Mouse (Mus musculus) cerebellum, postnatal 4 days (tissue): ENCODE measurements around the gene Ubox5.

Experiments
- DNase-seq, 2 experiments: peaks; one replicate each; pipeline ENCODE4 v3.0.0; 2022; ENCODE audit warnings: low spot score in 2 of 2, mixed read lengths in 1 of 2

Gene Ubox5

DNA sequence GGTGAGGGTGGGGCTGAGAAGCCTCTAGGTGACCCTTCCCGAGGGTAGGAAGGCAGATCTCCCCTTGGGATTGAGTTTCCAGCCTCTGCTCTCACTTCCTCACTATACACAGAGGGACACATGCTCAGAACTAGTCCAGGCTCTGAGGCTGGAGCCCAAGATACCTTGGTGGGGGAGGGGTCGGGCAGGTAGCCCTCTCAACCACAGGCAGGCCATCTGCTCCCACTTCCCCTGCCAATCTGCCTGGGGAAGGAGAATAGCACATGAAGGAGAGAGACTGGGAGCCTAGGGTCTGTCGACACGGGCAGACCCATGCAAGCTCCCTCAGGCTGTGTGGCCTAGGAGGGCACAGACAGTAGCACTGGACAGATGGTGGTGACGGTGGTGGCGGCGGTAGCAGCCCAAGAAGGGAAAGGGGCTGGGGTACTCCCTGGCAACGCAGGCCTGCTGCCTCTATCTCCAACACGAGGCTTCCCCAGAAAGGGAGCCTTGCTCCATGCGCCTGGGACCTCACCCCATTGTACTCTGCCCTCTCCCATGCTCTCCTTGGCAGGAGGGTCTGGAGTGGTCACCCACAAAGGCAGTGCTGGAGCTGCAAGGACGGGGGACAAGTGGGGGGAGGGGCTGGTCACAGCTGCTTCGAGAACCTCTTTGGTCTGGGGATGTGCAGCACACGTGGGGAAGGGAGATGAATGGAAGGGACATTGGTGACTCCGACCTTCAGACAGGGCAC is 4.3 kb upstream of the Ubox5 start:
- peak in 1 of 2 experiments; percentile 58 for DNase-seq

DNA sequence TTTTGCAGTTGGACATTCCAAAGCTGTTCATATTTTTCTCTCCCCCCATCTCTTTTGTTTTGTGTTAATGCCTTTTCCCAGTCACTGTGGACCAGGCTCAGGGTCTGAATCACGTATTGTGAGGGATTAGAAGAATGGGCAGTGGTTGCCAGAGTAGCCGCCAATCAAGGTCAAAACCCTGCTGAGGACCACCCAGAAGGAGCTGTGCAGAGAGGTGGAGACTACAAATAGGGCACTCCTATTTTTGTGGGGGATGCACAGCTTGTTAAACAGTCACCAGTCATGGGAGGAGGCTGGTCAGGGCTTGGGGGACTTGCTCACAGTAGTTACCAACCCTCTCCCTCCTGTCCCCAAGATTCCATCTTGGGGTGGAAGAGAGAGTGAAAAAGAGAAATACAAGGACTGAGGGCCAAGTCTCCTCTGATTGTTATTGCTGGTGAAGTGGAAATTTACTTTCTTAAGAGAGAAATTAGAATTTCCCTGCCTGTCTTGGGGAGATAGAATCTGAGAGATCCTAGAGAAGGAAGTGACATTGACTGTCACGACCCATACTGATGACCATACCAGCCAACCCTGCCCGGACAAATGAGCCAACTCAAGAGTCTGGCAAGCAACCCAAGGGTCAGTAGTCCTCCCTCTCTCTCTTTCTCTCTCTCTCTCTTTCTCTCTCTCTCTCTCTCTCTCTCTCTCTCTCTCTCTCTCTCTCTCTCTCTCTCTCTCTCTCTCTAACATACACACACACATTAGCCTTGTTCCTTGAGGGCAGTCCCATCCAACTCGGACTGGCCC is 3.2 kb upstream of the Ubox5 start:
- DNase-seq = no peak

DNA sequence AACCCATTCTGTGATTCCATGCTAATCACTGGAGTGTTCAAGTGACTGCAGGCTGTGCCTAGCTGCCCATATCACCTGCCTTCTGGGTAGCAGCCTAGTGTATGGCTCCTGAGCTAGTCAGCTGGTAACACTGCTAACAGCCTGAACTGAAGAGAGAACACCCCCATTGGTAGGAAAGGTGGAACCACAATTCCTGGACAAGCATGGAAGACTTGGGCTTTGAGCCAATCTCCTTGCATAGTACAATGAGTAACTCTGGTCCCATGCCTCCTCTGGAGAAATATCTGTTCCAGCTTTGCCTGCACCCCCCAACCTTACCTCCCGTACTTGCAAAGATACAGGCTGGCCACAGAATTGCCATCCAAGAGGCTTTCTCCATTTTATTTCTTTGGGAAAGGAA is 2.6 kb upstream of the Ubox5 start:
- no peak for DNase-seq

DNA sequence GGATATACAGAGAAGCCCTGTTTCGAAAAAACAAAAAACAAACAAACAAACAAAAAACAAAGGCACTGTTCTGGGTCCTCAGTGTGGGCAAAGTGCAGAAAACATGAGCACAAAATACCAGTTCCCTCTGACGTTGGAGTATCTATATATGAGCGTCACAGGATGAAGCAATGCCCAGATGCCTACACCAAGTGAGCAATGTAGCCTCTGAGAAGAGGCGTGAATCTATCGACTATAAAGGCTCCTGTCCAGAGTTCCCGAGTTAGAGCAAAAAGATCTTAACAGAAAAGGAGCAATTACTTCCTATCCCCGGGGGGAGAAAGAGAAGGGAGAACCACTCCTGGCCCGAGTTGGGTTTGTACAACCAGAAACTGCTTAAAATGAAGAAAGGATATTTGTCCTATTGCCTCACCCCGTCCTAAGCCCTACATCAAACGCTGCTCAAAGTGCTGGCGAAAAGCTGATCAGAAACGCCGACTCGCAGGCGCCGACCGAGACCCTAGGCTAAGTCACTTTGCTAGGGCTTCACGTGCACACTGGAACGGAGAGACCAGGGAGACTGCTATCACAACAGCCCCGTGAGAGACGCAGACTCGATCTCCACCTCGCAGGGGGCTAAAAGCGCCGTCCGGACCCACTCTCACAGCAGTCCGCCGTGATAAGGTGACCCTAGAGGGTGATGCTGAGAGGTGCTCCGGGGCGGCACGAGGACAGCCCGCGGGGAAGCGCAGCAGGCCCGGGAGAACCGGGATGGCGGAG is 579 bp downstream of the Ubox5 start:
- no peak for DNase-seq

DNA sequence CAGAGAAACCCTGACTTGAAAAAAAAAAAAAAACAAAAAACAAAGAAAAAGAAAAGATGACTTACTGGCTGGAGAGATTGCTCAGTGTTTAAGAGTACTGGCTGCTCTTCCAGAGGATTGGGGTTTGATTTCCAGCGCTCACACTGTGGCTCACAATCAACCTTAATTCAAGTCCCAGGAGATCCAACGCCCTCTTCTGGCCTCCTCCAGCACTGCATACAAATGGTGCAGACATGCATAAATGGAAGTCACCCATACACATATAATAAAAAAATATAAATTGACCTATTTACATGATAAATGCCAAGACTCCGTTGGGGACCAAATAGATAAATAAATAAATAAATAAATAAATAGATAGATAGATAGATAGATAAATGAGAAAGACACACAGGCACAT is 1.4 kb downstream of the Ubox5 start:
- DNase-seq = no peak

DNA sequence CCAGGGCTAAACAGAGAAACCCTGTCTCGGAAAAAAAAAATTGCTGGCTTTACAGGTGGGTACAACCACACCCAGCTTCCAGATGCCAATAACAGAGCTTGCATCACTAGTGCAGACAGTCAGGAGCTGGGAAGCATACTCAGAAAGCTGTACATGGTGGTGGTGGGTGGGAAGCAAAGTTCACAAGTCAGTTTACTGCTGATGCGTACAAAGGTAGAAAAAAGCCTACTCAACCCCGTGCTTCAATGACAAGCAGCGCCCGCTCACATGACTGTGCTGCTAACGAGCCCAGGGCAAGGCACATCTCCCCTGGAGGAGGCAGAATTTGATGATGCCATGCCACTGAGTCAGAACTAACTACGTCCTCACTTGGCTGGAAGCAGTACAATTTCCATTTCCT is 10.9 kb downstream of the Ubox5 start:
- no peak for DNase-seq

DNA sequence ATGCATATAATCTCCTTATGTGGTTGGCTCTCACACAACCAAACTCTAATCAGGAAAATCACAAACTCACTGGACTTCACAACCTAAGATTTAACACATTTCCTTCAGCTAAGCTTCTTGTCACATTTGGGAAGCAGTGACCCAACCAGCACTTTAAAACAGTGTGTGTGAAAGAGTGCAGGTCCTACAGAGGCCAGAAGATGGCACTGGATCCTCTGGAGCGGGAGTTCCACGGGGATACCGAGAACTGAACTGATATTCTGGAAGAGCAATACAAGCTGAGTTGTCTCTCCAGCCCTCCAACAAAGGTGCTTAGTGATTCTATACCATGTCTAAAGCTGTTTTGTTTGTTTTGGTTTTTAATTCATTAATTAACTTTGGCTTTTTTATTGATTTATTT is 16.7 kb downstream of the Ubox5 start:
- DNase-seq = peak in 1 of 2 experiments; percentile 21

DNA sequence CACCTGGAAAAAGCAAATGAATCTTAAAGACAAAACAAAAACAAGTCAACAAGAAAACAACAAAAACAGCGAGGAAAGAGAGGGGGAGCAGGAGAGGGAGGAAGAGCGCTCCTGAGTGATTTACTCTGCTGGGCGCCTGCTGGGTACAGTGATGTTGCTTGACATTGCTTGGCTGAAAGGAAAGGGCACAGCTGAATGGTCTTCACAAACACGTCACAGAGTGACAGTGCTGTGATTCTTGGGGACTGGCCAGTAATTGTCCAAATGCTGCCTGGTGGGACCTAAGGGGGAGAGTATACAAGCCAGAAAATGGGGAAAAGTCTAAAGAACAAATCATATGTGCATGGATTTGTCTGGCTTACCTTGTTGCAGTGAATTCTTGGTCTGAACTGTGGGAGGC is 27.6 kb downstream of the Ubox5 start:
- no peak for DNase-seq

DNA sequence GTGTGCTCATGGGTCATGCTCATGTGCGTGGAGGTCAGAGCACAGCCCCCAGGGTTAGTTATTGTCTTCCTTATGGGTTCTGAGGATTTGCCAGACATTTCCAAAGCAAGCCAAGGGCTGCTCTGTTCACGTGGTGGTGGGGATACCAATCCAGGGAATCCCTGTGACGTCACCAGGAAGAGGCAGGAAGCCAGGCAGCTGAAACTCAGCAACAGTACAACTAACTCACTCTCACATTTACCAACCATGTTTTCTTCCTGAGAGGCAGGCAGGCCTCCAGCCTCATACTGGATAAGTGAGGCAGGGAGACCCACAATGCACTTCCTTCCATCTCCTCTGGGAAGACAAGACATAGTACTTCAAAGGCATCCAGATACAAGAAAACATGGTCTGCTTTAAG is 31.4 kb downstream of the Ubox5 start:
- no peak for DNase-seq

DNA sequence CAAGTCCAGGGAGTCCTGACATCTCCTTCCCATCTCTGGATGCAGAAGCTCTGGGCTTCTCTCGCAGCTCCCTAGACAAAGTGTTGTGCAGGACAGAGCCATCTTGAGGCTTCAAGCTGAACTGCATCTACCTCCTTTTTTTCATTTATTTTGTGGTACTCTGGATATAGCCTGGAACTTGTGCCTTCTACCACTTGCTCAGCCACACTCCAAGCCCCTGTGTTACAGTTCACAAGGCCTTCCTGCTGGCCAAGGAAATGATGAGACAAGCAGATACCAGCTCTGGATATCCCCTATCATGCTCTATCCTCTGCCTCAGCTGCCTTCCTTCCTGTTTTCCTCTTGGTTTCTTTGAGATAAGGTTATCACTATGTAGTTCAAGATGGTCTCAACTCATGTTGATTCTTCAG is 32.2 kb downstream of the Ubox5 start:
- peak in 1 of 2 experiments; percentile 24 for DNase-seq

DNA sequence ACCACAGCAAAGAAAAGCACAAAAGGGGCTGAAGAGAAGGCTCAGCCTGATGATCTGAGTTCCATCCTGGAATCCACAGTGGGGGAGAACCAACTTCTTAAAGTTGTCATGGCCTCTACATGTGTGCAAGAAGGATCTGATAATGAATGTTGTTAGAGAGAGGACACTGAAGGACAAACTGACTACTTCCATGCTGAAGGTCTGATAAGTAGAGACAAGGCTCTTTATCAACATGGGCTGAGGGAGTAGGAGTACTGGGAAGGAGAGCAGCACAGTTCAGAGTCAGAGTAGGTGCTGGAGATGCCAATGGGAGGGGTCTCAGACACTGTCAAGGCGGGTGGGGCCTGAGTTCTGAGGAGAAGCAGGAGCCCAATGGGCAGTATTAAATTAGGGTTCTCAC is 34.2 kb downstream of the Ubox5 start:
- no peak for DNase-seq

DNA sequence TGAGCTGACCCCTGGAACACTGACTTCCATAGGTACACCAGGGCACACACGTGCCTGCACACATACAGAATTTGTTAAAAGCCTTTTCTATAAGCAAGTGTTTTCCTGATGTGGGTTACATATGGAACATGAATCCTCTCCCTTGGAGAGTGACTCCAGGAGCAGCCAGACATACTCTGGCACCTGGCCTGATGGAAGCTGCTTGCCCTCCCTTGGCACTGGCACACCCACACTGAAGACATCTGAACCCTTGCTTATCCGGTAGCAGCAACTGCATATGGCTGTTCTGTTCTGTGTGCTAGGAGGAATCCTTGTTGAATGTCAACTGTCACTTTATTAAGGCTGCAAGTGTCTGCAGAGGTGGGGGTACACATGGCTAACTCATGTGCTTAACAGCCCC is 38.8 kb downstream of the Ubox5 start:
- no peak for DNase-seq

DNA sequence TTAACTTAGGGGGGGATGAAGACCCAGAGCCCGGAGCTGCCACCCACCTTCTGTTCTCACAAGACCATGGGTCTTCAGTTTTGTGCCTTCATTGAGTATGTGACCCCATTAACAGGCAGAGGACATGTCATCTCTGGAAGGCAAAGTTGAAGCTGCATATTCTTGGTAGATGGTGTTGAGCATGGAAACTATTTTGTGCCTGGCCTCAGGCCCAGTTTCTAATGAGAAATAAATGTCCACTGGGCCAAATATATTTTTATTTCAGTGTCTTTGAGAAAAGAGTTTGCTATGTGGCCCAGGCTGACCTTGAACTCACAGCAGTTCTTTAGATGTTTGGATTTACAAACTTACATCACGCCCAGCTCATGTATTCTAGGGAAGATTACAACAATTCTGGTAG is 40.1 kb downstream of the Ubox5 start:
- no peak for DNase-seq

DNA sequence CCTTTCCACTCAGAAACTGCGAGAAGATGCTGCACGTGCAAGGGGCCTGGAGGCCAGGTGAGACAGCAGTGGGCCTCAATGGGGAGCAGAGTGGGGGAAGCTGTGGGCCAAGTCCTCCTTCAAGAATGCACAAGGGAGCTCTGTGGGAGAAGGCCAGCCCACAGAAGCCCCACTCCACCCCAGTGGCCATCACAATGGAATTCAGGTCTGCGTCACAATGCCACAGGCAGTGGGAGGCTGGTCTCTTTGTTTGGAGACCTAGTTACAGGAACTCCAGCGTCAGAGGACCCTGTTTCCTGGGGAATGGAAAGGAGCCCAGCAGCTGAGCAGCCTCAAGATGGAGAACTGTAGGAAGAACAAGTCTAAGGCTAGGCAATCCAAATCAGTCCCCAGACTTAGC is 40.7 kb downstream of the Ubox5 start:
- no peak for DNase-seq

DNA sequence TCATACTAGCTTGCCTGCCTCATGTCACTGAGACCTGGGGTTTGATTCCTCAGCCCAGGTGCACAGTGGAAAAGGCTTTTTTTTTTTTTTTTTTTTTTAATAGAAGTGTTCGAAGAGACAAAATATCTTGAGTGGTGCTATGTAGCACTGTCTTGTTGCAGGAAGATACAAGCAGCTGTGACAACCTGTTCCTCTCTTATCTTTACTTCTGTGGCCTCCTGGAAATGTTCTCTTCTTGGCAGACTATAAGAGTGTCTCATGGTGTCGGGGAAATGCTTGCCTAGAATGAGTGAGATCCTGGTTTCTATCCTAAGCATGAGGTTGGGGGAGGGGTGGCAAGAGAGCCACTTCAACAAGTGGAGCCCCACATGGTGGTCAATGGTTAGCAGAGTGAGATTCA is 41.5 kb downstream of the Ubox5 start:
- no peak for DNase-seq

DNA sequence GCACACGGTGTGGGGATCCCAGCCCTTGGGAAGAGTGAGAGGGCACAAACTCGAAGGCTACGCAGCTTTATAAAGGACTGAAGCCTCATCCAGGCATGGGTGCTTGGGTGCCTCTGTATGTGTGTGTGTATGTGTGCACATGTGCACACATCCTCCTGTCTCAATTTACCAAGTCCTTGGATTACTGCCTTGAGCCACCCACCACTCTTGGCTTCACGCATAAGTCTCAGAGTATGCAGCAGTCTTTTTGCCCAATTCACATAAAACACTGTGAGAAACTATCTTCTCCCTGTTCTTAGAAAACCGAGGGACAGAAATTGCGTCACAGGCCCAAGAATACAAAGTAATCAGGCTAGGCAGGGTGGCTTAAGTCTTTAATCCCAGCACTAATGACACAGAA is 43.8 kb downstream of the Ubox5 start:
- no peak for DNase-seq

DNA sequence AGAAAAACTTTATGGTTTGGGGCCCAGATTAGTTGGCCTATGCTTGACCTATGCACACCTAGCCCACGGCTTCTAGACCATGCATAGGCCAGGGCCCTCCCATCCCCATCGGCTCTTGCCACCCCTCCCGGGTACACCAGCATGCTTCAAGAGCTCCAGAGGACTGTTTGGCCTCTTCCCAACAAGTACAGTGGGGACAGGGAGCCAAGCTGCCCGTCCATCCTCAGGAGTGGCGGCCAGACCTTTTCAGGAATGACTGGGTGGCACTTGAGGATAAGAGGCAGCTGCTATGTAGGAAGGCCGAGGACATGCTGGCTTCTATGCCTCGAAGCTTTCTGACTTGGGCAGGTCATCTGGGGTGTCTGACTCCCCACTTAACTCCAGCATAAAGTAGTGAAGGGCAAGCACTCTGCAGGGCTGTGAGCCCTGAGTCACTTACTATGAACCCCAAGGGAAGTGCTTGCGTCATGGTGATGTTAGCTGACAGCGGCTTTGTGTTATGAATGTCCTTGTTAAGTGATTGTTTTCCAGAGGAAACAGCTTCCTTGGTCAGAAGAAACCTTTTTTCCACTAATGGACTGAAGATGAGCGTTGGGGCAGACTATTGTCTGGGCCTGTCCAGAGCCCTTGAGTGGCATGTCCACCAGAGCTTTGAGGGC is 45.8 kb downstream of the Ubox5 start:
- no peak for DNase-seq

DNA sequence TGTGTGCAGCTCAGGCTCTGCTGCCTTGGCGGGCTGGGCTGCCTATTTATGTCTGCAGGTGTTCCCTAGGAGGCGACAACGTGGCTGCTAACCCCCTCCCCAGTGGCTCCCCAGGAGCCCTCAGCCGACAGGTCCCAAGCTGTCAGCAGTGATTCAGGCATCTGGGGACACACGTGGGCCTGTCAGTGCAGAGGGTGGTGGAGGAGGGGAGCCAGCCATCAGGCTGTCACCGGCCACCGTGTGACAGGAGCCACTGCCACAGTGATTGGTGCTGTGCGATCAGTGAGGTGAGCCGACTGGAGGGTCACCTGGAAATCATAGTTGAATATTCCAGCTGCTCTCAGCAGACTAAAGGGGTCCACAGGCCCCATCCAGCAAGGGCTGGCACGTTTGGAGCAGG is 47.3 kb downstream of the Ubox5 start, which contains the start of gene Avp:
Avp (minus strand) TSS at position 3 of the 400 bp plus-strand sequence.
- DNase-seq = no peak

DNA sequence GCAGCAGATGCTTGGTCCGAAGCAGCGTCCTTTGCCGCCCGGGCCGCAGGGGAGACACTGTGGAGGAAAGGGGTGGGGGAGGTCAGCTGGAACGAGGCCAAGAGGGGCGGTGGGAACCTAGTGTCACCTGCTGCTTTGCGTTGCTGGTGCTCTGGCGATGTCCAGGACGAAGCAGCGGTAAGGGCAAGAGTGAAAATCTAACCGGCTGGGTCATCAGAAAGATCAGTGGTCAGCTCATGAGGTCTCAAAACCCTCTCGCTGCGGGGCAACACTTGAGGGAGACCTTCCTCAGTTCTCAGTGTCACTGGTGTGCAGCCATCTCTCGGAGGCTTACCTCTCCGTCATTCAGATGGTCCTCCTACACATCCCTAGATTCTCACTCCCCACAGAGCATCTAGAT is 48.6 kb downstream of the Ubox5 start:
- DNase-seq = no peak

DNA sequence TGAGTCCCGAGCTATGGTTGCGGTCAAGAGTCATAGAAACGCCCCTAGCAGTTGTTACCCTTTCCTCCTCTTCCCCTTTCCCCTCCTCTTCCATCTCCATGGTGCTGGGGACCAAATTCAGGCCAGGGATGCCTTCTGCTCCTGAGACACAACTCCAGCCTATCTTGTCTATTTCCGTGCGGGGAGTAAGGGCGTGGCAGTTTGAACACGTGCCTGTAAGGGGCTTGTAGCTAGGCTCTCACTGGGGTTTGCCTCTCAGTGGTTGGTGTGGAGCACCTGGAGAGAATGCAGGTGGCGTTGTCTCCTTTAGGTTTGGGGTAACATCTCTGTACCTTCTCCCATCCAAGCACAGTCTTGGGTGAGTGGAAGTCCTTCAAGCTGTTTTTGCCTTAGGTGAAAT is 50.0 kb downstream of the Ubox5 start:
- no peak for DNase-seq

DNA sequence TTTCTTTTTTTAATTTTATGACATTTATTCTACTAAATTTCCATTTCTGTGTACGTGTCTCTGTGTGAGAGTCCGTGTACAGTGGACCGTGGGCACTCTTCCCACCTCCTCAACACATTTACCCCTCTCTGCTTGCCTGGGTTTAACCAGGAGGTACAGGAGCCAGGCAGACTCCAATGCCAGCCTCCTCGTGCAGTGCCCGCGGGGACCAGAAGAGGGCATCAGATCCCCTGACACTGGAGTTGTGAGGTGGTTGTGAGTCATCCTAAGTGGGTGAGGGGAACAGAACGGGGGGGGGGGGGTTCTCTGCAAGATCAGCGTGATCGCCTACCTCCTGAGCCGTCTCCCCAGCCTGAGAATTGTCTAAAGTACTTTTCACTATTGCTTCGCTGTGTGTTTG is 51.7 kb downstream of the Ubox5 start:
- DNase-seq = peak in 1 of 2 experiments; percentile 63

DNA sequence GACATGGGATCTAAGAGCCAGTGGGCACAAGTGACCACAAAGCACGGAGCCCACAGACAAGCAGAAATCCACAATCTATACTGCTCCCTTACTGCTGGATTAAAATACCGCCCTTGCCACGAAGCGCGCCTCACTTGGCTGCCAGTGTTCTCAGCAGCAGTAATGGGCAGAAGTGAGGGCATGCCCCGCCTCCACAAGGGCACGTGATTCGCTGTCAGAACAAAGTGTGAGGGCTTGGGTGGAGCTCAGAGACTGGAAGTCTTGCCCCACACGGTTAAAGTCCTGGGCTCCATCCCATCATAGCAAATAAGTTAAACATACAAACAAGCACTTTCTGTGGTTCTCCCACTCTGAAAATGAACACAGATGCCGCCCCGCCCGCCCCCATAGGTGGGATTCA is 52.2 kb downstream of the Ubox5 start:
- DNase-seq = no peak
